Mouse (Mus musculus) adrenal gland, postnatal 10 days (tissue): ENCODE data around the gene Mroh3. TPM values are rescaled to one million over a fixed set of nuclear protein-coding genes. Genes with fewer than 3 reads are reported as not detected.

Experiments
- DNase-seq: peaks from one replicate; pipeline ENCODE4 v3.0.0; 2021; ENCODE audit warnings: mixed read lengths
- total RNA-seq, 2 experiments: library from RNA; stranded (reverse); gene quantifications; 2 replicates each; pipeline ENCODE4 v1.2.3; 2021

The Mroh3 gene
- total RNA-seq, 2 experiments from 2014 or later = not detected

GRCm38 (mm10) chr1:136228328-136229039 lies 15.9 kb upstream of the Mroh3 start:
- DNase-seq = peak; percentile 67

- peak; percentile 83 for DNase-seq
Observed at GRCm38 (mm10) chr1:136227870-136228269, 15.2 kb upstream of the Mroh3 start.

- DNase-seq = no peak
Observed at GRCm38 (mm10) chr1:136226626-136227025, 14.0 kb upstream of the Mroh3 start.

GRCm38 (mm10) chr1:136225846-136226245 lies 13.2 kb upstream of the Mroh3 start:
- DNase-seq = no peak

GRCm38 (mm10) chr1:136223758-136224342 lies 11.2 kb upstream of the Mroh3 start:
- no peak for DNase-seq

- no peak for DNase-seq
Observed at GRCm38 (mm10) chr1:136222386-136222785, 9.8 kb upstream of the Mroh3 start.

GRCm38 (mm10) chr1:136220037-136220871 lies 7.6 kb upstream of the Mroh3 start:
- DNase-seq = no peak

GRCm38 (mm10) chr1:136214304-136214703 lies 1.7 kb upstream of the Mroh3 start:
- DNase-seq = no peak

GRCm38 (mm10) chr1:136190033-136190432 lies 22.6 kb downstream of the Mroh3 start:
- no peak for DNase-seq

GRCm38 (mm10) chr1:136179511-136180001 lies 33.1 kb downstream of the Mroh3 start:
- no peak for DNase-seq

- DNase-seq = no peak
Observed at GRCm38 (mm10) chr1:136178741-136179140, 33.9 kb downstream of the Mroh3 start.

GRCm38 (mm10) chr1:136177085-136177484 lies 35.5 kb downstream of the Mroh3 start:
- no peak for DNase-seq

GRCm38 (mm10) chr1:136175183-136175582 lies 37.4 kb downstream of the Mroh3 start:
- peak; percentile 46 for DNase-seq

- DNase-seq = no peak
Observed at GRCm38 (mm10) chr1:136174101-136174606, 38.5 kb downstream of the Mroh3 start.

GRCm38 (mm10) chr1:136172696-136173095 lies 39.9 kb downstream of the Mroh3 start:
- DNase-seq = no peak

GRCm38 (mm10) chr1:136170109-136170508 lies 42.5 kb downstream of the Mroh3 start:
- peak; percentile 81 for DNase-seq

GRCm38 (mm10) chr1:136167657-136168056 lies 45.0 kb downstream of the Mroh3 start:
- DNase-seq = peak; percentile 38

GRCm38 (mm10) chr1:136165436-136165835 lies 47.2 kb downstream of the Mroh3 start:
- no peak for DNase-seq

- no peak for DNase-seq
Observed at GRCm38 (mm10) chr1:136161333-136161921, 51.2 kb downstream of the Mroh3 start.

- DNase-seq = no peak
Observed at GRCm38 (mm10) chr1:136160930-136161329, 51.7 kb downstream of the Mroh3 start.

- no peak for DNase-seq
Observed at GRCm38 (mm10) chr1:136160297-136160696, 52.3 kb downstream of the Mroh3 start.

- no peak for DNase-seq
Observed at GRCm38 (mm10) chr1:136159830-136160229, 52.8 kb downstream of the Mroh3 start.
